Mouse (Mus musculus): ENCODE data around the gene Vti1a. TPM values are rescaled to one million over a fixed set of nuclear protein-coding genes. Genes with fewer than 3 reads are reported as not detected.

Gene Vti1a
- polyA plus RNA-seq, 1 experiment = 17.6 TPM

GRCm38 (mm10) chr19:55550176-55550575 lies 234.1 kb downstream of the Vti1a start:
- H3K36me3 ChIP-seq (ENCODE audit: control insufficient read depth, insufficient read depth, low read length, poor library complexity, severe bottlenecking) = no peaks in the 10 kb centered on the region
- TF ChIP-seq CTCF (IDR thresholded peaks at IDR 0.05; ENCODE audit: low read depth, low read length) (no peak), EP300 (IDR thresholded peaks at IDR 0.05; ENCODE audit: insufficient read depth, low read depth, low read length) (no peak), POLR2A (IDR thresholded peaks at IDR 0.05; ENCODE audit: insufficient read depth, low read length) (no peak)
- no peak overlapping the region for H3K9ac ChIP-seq (ENCODE audit: low read depth, poor library complexity, severe bottlenecking)
- H3K27me3 ChIP-seq (ENCODE audit: control insufficient read depth, insufficient read depth, low read length, poor library complexity, severe bottlenecking) = no peaks in the 10 kb centered on the region
- H3K27ac ChIP-seq (ENCODE audit: insufficient read depth, low read length) = no peak overlapping the region
- H3K9me3 ChIP-seq (replicated peaks; ENCODE audit: control insufficient read depth, insufficient read depth, low read length, poor library complexity, severe bottlenecking) = no peaks in the 10 kb centered on the region
- peaks cover 3% of the 10 kb centered on the region for H3K4me1 ChIP-seq (ENCODE audit: control insufficient read depth, insufficient read depth, low read length)
- H3K4me3 ChIP-seq (ENCODE audit: low read depth, low read length) = no peak overlapping the region

- Histone ChIP-seq H3K27me3 (ENCODE audit: control insufficient read depth, insufficient read depth, low read length, poor library complexity, severe bottlenecking) (no peaks in the 10 kb centered on the region), H3K9me3 (replicated peaks; ENCODE audit: control insufficient read depth, insufficient read depth, low read length, poor library complexity, severe bottlenecking) (no peaks in the 10 kb centered on the region), H3K27ac (ENCODE audit: insufficient read depth, low read length) (no peak overlapping the region), H3K36me3 (ENCODE audit: control insufficient read depth, insufficient read depth, low read length, poor library complexity, severe bottlenecking) (no peaks in the 10 kb centered on the region), H3K4me3 (ENCODE audit: low read depth, low read length) (no peak overlapping the region), H3K4me1 (ENCODE audit: control insufficient read depth, insufficient read depth, low read length) (peaks cover 6% of the 10 kb centered on the region), H3K9ac (ENCODE audit: low read depth, poor library complexity, severe bottlenecking) (no peak overlapping the region)
- TF ChIP-seq EP300 (IDR thresholded peaks at IDR 0.05; ENCODE audit: insufficient read depth, low read depth, low read length) (no peak), CTCF (IDR thresholded peaks at IDR 0.05; ENCODE audit: low read depth, low read length) (no peak), POLR2A (IDR thresholded peaks at IDR 0.05; ENCODE audit: insufficient read depth, low read length) (no peak)
Measured at GRCm38 (mm10) chr19:55552339-55552738, 236.2 kb downstream of the Vti1a start.

GRCm38 (mm10) chr19:55552861-55553260 lies 236.8 kb downstream of the Vti1a start:
- Histone ChIP-seq H3K36me3 (ENCODE audit: control insufficient read depth, insufficient read depth, low read length, poor library complexity, severe bottlenecking) (no peaks in the 10 kb centered on the region), H3K4me3 (ENCODE audit: low read depth, low read length) (no peak overlapping the region), H3K9ac (ENCODE audit: low read depth, poor library complexity, severe bottlenecking) (no peak overlapping the region), H3K27ac (ENCODE audit: insufficient read depth, low read length) (no peak overlapping the region), H3K27me3 (ENCODE audit: control insufficient read depth, insufficient read depth, low read length, poor library complexity, severe bottlenecking) (no peaks in the 10 kb centered on the region), H3K4me1 (ENCODE audit: control insufficient read depth, insufficient read depth, low read length) (peaks cover 6% of the 10 kb centered on the region), H3K9me3 (replicated peaks; ENCODE audit: control insufficient read depth, insufficient read depth, low read length, poor library complexity, severe bottlenecking) (no peaks in the 10 kb centered on the region)
- TF ChIP-seq POLR2A (IDR thresholded peaks at IDR 0.05; ENCODE audit: insufficient read depth, low read length) (no peak), CTCF (IDR thresholded peaks at IDR 0.05; ENCODE audit: low read depth, low read length) (no peak), EP300 (IDR thresholded peaks at IDR 0.05; ENCODE audit: insufficient read depth, low read depth, low read length) (no peak)

- Histone ChIP-seq H3K4me1 (ENCODE audit: control insufficient read depth, insufficient read depth, low read length) (peaks cover 6% of the 10 kb centered on the region), H3K27me3 (ENCODE audit: control insufficient read depth, insufficient read depth, low read length, poor library complexity, severe bottlenecking) (no peaks in the 10 kb centered on the region), H3K4me3 (ENCODE audit: low read depth, low read length) (no peak overlapping the region), H3K9ac (ENCODE audit: low read depth, poor library complexity, severe bottlenecking) (no peak overlapping the region), H3K9me3 (replicated peaks; ENCODE audit: control insufficient read depth, insufficient read depth, low read length, poor library complexity, severe bottlenecking) (no peaks in the 10 kb centered on the region), H3K27ac (ENCODE audit: insufficient read depth, low read length) (no peak overlapping the region), H3K36me3 (ENCODE audit: control insufficient read depth, insufficient read depth, low read length, poor library complexity, severe bottlenecking) (no peaks in the 10 kb centered on the region)
- TF ChIP-seq POLR2A (IDR thresholded peaks at IDR 0.05; ENCODE audit: insufficient read depth, low read length) (no peak), CTCF (IDR thresholded peaks at IDR 0.05; ENCODE audit: low read depth, low read length) (no peak), EP300 (IDR thresholded peaks at IDR 0.05; ENCODE audit: insufficient read depth, low read depth, low read length) (no peak)
Measured at GRCm38 (mm10) chr19:55554295-55554694, 238.2 kb downstream of the Vti1a start.

- Histone ChIP-seq H3K27ac (ENCODE audit: insufficient read depth, low read length) (no peak overlapping the region), H3K4me3 (ENCODE audit: low read depth, low read length) (no peak overlapping the region), H3K9ac (ENCODE audit: low read depth, poor library complexity, severe bottlenecking) (no peak overlapping the region), H3K27me3 (ENCODE audit: control insufficient read depth, insufficient read depth, low read length, poor library complexity, severe bottlenecking) (no peaks in the 10 kb centered on the region), H3K9me3 (replicated peaks; ENCODE audit: control insufficient read depth, insufficient read depth, low read length, poor library complexity, severe bottlenecking) (no peaks in the 10 kb centered on the region), H3K4me1 (ENCODE audit: control insufficient read depth, insufficient read depth, low read length) (peaks cover 6% of the 10 kb centered on the region), H3K36me3 (ENCODE audit: control insufficient read depth, insufficient read depth, low read length, poor library complexity, severe bottlenecking) (no peaks in the 10 kb centered on the region)
- no peak for TF ChIP-seq CTCF (IDR thresholded peaks at IDR 0.05; ENCODE audit: low read depth, low read length)
- no peak for TF ChIP-seq EP300 (IDR thresholded peaks at IDR 0.05; ENCODE audit: insufficient read depth, low read depth, low read length)
- TF ChIP-seq POLR2A (IDR thresholded peaks at IDR 0.05; ENCODE audit: insufficient read depth, low read length) = no peak
Measured at GRCm38 (mm10) chr19:55554703-55555102, 238.6 kb downstream of the Vti1a start.

GRCm38 (mm10) chr19:55556168-55556999 lies 240.3 kb downstream of the Vti1a start:
- Histone ChIP-seq H3K27me3 (ENCODE audit: control insufficient read depth, insufficient read depth, low read length, poor library complexity, severe bottlenecking) (no peaks in the 10 kb centered on the region), H3K4me1 (ENCODE audit: control insufficient read depth, insufficient read depth, low read length) (peaks cover 6% of the 10 kb centered on the region), H3K36me3 (ENCODE audit: control insufficient read depth, insufficient read depth, low read length, poor library complexity, severe bottlenecking) (no peaks in the 10 kb centered on the region), H3K9ac (ENCODE audit: low read depth, poor library complexity, severe bottlenecking) (no peak overlapping the region; the same call in 1 of the 2 replicates), H3K4me3 (ENCODE audit: low read depth, low read length) (0 out of 2 replicates have a peak overlapping the region, but pooled peaks have one; percentile 2), H3K9me3 (replicated peaks; ENCODE audit: control insufficient read depth, insufficient read depth, low read length, poor library complexity, severe bottlenecking) (no peaks in the 10 kb centered on the region), H3K27ac (ENCODE audit: insufficient read depth, low read length) (peak overlapping the region; percentile 92)
- TF ChIP-seq POLR2A (IDR thresholded peaks at IDR 0.05; ENCODE audit: insufficient read depth, low read length) = peak; percentile 28
- TF ChIP-seq EP300 (IDR thresholded peaks at IDR 0.05; ENCODE audit: insufficient read depth, low read depth, low read length) = peak; percentile 93
- no peak for TF ChIP-seq CTCF (IDR thresholded peaks at IDR 0.05; ENCODE audit: low read depth, low read length)
